Mouse (Mus musculus): Measurements from ENCODE around the gene 4931400O07Rik.

The 4931400O07Rik gene

GRCm38 (mm10) chrX:62467691-62468090 is at the start of gene 4931400O07Rik:
Gene 4931400O07Rik, plus strand, starts transcription at chrX:62467991.
- DNase-seq (ENCODE audit: low read depth in 2 of 2, low spot score in 2 of 2) = no peak
